Mouse (Mus musculus): Measurements from ENCODE around the gene Qrich2. TPM values are rescaled to one million over a fixed set of nuclear protein-coding genes. Genes with fewer than 3 reads are reported as not detected.
A peak's percentile ranks its signal among the peaks of the same experiment; 100 is the strongest.

The Qrich2 gene
- total and polyA plus RNA-seq, 2 experiments from 2014 or later: 0.23 TPM; not detected in 1

GRCm38 (mm10) chr11:116459786-116460185, 6.3 kb downstream of the Qrich2 start:
- H3K36me3 ChIP-seq (replicated peaks; ENCODE audit: control insufficient read depth, insufficient read depth, low read length): no peaks in the 10 kb centered on the region
- H3K4me2 ChIP-seq (ENCODE audit: low read depth, low read length): no peak overlapping the region
- no peaks in the 10 kb centered on the region for H3K4me1 ChIP-seq (ENCODE audit: control insufficient read depth, insufficient read depth)
- no peak overlapping the region for H3K9ac ChIP-seq (replicated peaks; ENCODE audit: low read depth, low read length)
- TF ChIP-seq EP300 (IDR thresholded peaks at IDR 0.05; ENCODE audit: low read depth) (no peak), CTCF (IDR thresholded peaks at IDR 0.05; ENCODE audit: low read depth) (no peak)
- WGBS: 66% methylated on average over 4 of the region's 4 CpGs
- no peak overlapping the region for H3K27ac ChIP-seq (ENCODE audit: low read depth)
- no peaks in the 10 kb centered on the region for H3K9me3 ChIP-seq (replicated peaks; ENCODE audit: control insufficient read depth, low read length)
- no peak overlapping the region for H3K4me3 ChIP-seq (ENCODE audit: low read depth, low read length)
- ATAC-seq (ENCODE audit: insufficient read depth, low read depth) (no peak), DNase-seq (ENCODE audit: low spot score) (no peak)
- H3K27me3 ChIP-seq (ENCODE audit: control insufficient read depth, insufficient read depth, low read length): no peaks in the 10 kb centered on the region

- no peak overlapping the region for H3K9ac ChIP-seq (replicated peaks; ENCODE audit: low read depth, low read length)
- H3K27me3 ChIP-seq (ENCODE audit: control insufficient read depth, insufficient read depth, low read length): no peaks in the 10 kb centered on the region
- no peaks in the 10 kb centered on the region for H3K9me3 ChIP-seq (replicated peaks; ENCODE audit: control insufficient read depth, low read length)
- H3K4me1 ChIP-seq (ENCODE audit: control insufficient read depth, insufficient read depth): no peaks in the 10 kb centered on the region
- no peaks in the 10 kb centered on the region for H3K36me3 ChIP-seq (replicated peaks; ENCODE audit: control insufficient read depth, insufficient read depth, low read length)
- no peak for TF ChIP-seq EP300 (IDR thresholded peaks at IDR 0.05; ENCODE audit: low read depth)
- no peak for TF ChIP-seq CTCF (IDR thresholded peaks at IDR 0.05; ENCODE audit: low read depth)
- ATAC-seq (ENCODE audit: insufficient read depth, low read depth) (no peak), DNase-seq (ENCODE audit: low spot score) (no peak)
- H3K4me3 ChIP-seq (ENCODE audit: low read depth, low read length): no peak overlapping the region
- H3K27ac ChIP-seq (ENCODE audit: low read depth): no peak overlapping the region
- WGBS: 78% methylated on average over 8 of the region's 8 CpGs
- H3K4me2 ChIP-seq (ENCODE audit: low read depth, low read length): no peak overlapping the region
Measured at GRCm38 (mm10) chr11:116456234-116456633, 9.8 kb downstream of the Qrich2 start.

GRCm38 (mm10) chr11:116453889-116454288, 12.2 kb downstream of the Qrich2 start:
- DNase-seq (ENCODE audit: low spot score) (no peak), ATAC-seq (ENCODE audit: insufficient read depth, low read depth) (no peak)

GRCm38 (mm10) chr11:116449341-116449740, 16.7 kb downstream of the Qrich2 start:
- Histone ChIP-seq H3K9ac (replicated peaks; ENCODE audit: low read depth, low read length) (no peak overlapping the region), H3K27ac (ENCODE audit: low read depth) (no peak overlapping the region), H3K4me1 (ENCODE audit: control insufficient read depth, insufficient read depth) (no peaks in the 10 kb centered on the region), H3K4me2 (ENCODE audit: low read depth, low read length) (no peak overlapping the region), H3K4me3 (ENCODE audit: low read depth, low read length) (no peak overlapping the region), H3K27me3 (ENCODE audit: control insufficient read depth, insufficient read depth, low read length) (peaks cover 19% of the 10 kb centered on the region), H3K36me3 (replicated peaks; ENCODE audit: control insufficient read depth, insufficient read depth, low read length) (no peaks in the 10 kb centered on the region), H3K9me3 (replicated peaks; ENCODE audit: control insufficient read depth, low read length) (no peaks in the 10 kb centered on the region; the same call in 1 of the 2 replicates)
- DNase-seq (ENCODE audit: low spot score) (no peak), ATAC-seq (ENCODE audit: insufficient read depth, low read depth) (no peak)
- WGBS: 95% methylated on average over 3 of the region's 3 CpGs
- no peak for TF ChIP-seq CTCF (IDR thresholded peaks at IDR 0.05; ENCODE audit: low read depth)
- TF ChIP-seq EP300 (IDR thresholded peaks at IDR 0.05; ENCODE audit: low read depth): no peak

More at GRCm38 (mm10) chr11:116453889-116454288, 12.2 kb downstream of the Qrich2 start:
- no peak for TF ChIP-seq CTCF (IDR thresholded peaks at IDR 0.05; ENCODE audit: low read depth)
- TF ChIP-seq EP300 (IDR thresholded peaks at IDR 0.05; ENCODE audit: low read depth): no peak
- Histone ChIP-seq H3K27ac (ENCODE audit: low read depth) (no peak overlapping the region), H3K4me3 (ENCODE audit: low read depth, low read length) (no peak overlapping the region), H3K4me2 (ENCODE audit: low read depth, low read length) (no peak overlapping the region), H3K27me3 (ENCODE audit: control insufficient read depth, insufficient read depth, low read length) (no peaks in the 10 kb centered on the region), H3K9me3 (replicated peaks; ENCODE audit: control insufficient read depth, low read length) (no peaks in the 10 kb centered on the region; the same call in 1 of the 2 replicates), H3K9ac (replicated peaks; ENCODE audit: low read depth, low read length) (no peak overlapping the region), H3K36me3 (replicated peaks; ENCODE audit: control insufficient read depth, insufficient read depth, low read length) (no peaks in the 10 kb centered on the region), H3K4me1 (ENCODE audit: control insufficient read depth, insufficient read depth) (no peaks in the 10 kb centered on the region)
- WGBS: 80% methylated on average over 10 of the region's 10 CpGs

- no peak for ATAC-seq (ENCODE audit: insufficient read depth, low read depth)
- no peaks in the 10 kb centered on the region for H3K4me1 ChIP-seq (ENCODE audit: control insufficient read depth, insufficient read depth)
- no peaks in the 10 kb centered on the region for H3K36me3 ChIP-seq (replicated peaks; ENCODE audit: control insufficient read depth, insufficient read depth, low read length)
- H3K4me3 ChIP-seq (ENCODE audit: low read depth, low read length): no peak overlapping the region
- TF ChIP-seq EP300 (IDR thresholded peaks at IDR 0.05; ENCODE audit: low read depth) (no peak), CTCF (IDR thresholded peaks at IDR 0.05; ENCODE audit: low read depth) (peak; percentile 30)
- no peak for DNase-seq (ENCODE audit: low spot score)
- H3K9me3 ChIP-seq (replicated peaks; ENCODE audit: control insufficient read depth, low read length): no peaks in the 10 kb centered on the region; the same call in 1 of the 2 replicates
- WGBS: 62% methylated on average over 5 of the region's 5 CpGs
- H3K27ac ChIP-seq (ENCODE audit: low read depth): no peak overlapping the region
- H3K27me3 ChIP-seq (ENCODE audit: control insufficient read depth, insufficient read depth, low read length): peaks cover 19% of the 10 kb centered on the region
- no peak overlapping the region for H3K9ac ChIP-seq (replicated peaks; ENCODE audit: low read depth, low read length)
- no peak overlapping the region for H3K4me2 ChIP-seq (ENCODE audit: low read depth, low read length)
Measured at GRCm38 (mm10) chr11:116447822-116448221, 18.2 kb downstream of the Qrich2 start.

- H3K9ac ChIP-seq (replicated peaks; ENCODE audit: low read depth, low read length): no peak overlapping the region
- no peaks in the 10 kb centered on the region; the same call in 1 of the 2 replicates for H3K9me3 ChIP-seq (replicated peaks; ENCODE audit: control insufficient read depth, low read length)
- no peak overlapping the region for H3K27ac ChIP-seq (ENCODE audit: low read depth)
- no peak overlapping the region for H3K4me3 ChIP-seq (ENCODE audit: low read depth, low read length)
- no peak for TF ChIP-seq CTCF (IDR thresholded peaks at IDR 0.05; ENCODE audit: low read depth)
- no peak for TF ChIP-seq EP300 (IDR thresholded peaks at IDR 0.05; ENCODE audit: low read depth)
- H3K36me3 ChIP-seq (replicated peaks; ENCODE audit: control insufficient read depth, insufficient read depth, low read length): no peaks in the 10 kb centered on the region
- WGBS: 10% methylated on average over 18 of the region's 19 CpGs
- no peak for ATAC-seq (ENCODE audit: insufficient read depth, low read depth)
- no peaks in the 10 kb centered on the region for H3K4me1 ChIP-seq (ENCODE audit: control insufficient read depth, insufficient read depth)
- H3K27me3 ChIP-seq (ENCODE audit: control insufficient read depth, insufficient read depth, low read length): peaks cover 19% of the 10 kb centered on the region
- H3K4me2 ChIP-seq (ENCODE audit: low read depth, low read length): no peak overlapping the region
- DNase-seq (ENCODE audit: low spot score): no peak
Measured at GRCm38 (mm10) chr11:116446308-116446887, 19.6 kb downstream of the Qrich2 start.
